Mouse (Mus musculus): ENCODE results near the gene Upk3b.

DNA sequence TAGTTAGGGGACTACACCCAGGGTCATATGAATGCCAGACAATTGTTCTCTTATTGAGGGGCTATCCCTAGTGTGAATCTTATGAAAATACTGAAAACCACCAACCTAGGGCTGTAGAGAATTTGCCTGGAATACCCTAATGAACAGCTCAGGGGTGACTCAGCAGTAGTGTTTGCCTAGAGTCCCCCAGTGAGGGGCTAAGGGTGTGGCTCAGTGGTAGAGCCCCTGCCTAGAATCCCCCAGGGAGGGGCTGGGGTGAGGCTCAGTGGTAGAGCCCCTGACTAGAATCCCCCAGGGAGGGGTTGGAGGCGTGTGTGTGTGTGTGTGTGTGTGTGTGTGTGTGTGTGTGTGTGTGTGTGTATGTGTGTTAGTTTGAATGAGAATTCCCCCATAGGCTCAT, 1.6 kb upstream of the Upk3b start:
- TF ChIP-seq CTCF (IDR thresholded peaks at IDR 0.05; ENCODE audit: low read depth, low read length) (no peak), EP300 (IDR thresholded peaks at IDR 0.05; ENCODE audit: insufficient read depth, low read depth, low read length) (no peak), POLR2A (IDR thresholded peaks at IDR 0.05; ENCODE audit: insufficient read depth, low read length) (no peak)
